Mouse (Mus musculus): ENCODE measurements around the gene Cracr2b.
"Not testable (repeated sequence)": the region's sequence is repeated elsewhere in the genome, so short reads cannot be mapped to it uniquely, and the experiment has no call there.

The Cracr2b gene

GRCm38 (mm10) chr7:141433517-141434400 lies 27.1 kb upstream of the Cracr2b start:
- DNase-seq = peak; percentile 66 to 68

GRCm38 (mm10) chr7:141434464-141434863 lies 26.4 kb upstream of the Cracr2b start:
- peak; percentile 86 to 89 for DNase-seq

GRCm38 (mm10) chr7:141435129-141435855 lies 25.6 kb upstream of the Cracr2b start:
- DNase-seq = peak; percentile 82 to 87

- DNase-seq = peak; percentile 12 to 40
These were observed 24.9 kb upstream of the Cracr2b start for GRCm38 (mm10) chr7:141435856-141436522.

GRCm38 (mm10) chr7:141436523-141436892 lies 24.4 kb upstream of the Cracr2b start:
- DNase-seq = peak in 1 of 2 experiments; percentile 13

GRCm38 (mm10) chr7:141437178-141438120 lies 23.4 kb upstream of the Cracr2b start, which contains the start of gene Slc25a22:
Slc25a22 (minus strand) TSS chr7:141437892.
- peak; percentile 93 to 94 for DNase-seq

- DNase-seq = peak; percentile 86 to 90
These were observed 22.5 kb upstream of the Cracr2b start for GRCm38 (mm10) chr7:141438201-141438968.

- peak in 1 of 2 experiments; percentile 41 for DNase-seq
These were observed 21.7 kb upstream of the Cracr2b start for GRCm38 (mm10) chr7:141439140-141439679.

- peak; percentile 11 to 32 for DNase-seq
These were observed 21.1 kb upstream of the Cracr2b start for GRCm38 (mm10) chr7:141439811-141440210.

GRCm38 (mm10) chr7:141440613-141441012 lies 20.3 kb upstream of the Cracr2b start:
- peak; percentile 73 to 85 for DNase-seq

- DNase-seq = peak; percentile 7 to 23
These were observed 19.4 kb upstream of the Cracr2b start for GRCm38 (mm10) chr7:141441460-141441859.

GRCm38 (mm10) chr7:141442199-141442598 lies 18.7 kb upstream of the Cracr2b start:
- no peak for DNase-seq

- peak in 1 of 2 experiments; percentile 33 for DNase-seq
These were observed 17.6 kb upstream of the Cracr2b start for GRCm38 (mm10) chr7:141443081-141443821.

- peak; percentile 28 to 55 for DNase-seq
These were observed 17.1 kb upstream of the Cracr2b start, which contains the start of gene Pidd1 for GRCm38 (mm10) chr7:141443828-141444237. Pidd1 (minus strand) TSS chr7:141444025.

GRCm38 (mm10) chr7:141446374-141446773 lies 14.5 kb upstream of the Cracr2b start:
- DNase-seq = not testable (repeated sequence)

- peak; percentile 96 to 97 for DNase-seq
These were observed 13.5 kb upstream of the Cracr2b start, which contains the start of gene Rplp2 for GRCm38 (mm10) chr7:141447110-141447991. Rplp2 (plus strand) TSS chr7:141447370.

GRCm38 (mm10) chr7:141451928-141452327 lies 9.0 kb upstream of the Cracr2b start:
- DNase-seq = no peak

- no peak for DNase-seq
These were observed 7.3 kb upstream of the Cracr2b start for GRCm38 (mm10) chr7:141453636-141454035.
